Mouse (Mus musculus) bone marrow, adult 2 months (tissue): ENCODE data around the gene Gins3.

Source experiments
- CTCF ChIP-seq: fragments of 200-500 bp; IDR thresholded peaks from 2 replicates; pipeline ENCODE4 v1.5.1; 2011; ENCODE audit warnings: low read length, control low read depth; ENCODE audit not compliant: control insufficient read depth, insufficient read depth
- POLR2A ChIP-seq: fragments of 200-500 bp; IDR thresholded peaks from 2 replicates; pipeline ENCODE4 v1.6.1; 2011; ENCODE audit warnings: low read depth, mild to moderate bottlenecking, control low read depth, low read length, borderline replicate concordance; ENCODE audit not compliant: control insufficient read depth

DNA sequence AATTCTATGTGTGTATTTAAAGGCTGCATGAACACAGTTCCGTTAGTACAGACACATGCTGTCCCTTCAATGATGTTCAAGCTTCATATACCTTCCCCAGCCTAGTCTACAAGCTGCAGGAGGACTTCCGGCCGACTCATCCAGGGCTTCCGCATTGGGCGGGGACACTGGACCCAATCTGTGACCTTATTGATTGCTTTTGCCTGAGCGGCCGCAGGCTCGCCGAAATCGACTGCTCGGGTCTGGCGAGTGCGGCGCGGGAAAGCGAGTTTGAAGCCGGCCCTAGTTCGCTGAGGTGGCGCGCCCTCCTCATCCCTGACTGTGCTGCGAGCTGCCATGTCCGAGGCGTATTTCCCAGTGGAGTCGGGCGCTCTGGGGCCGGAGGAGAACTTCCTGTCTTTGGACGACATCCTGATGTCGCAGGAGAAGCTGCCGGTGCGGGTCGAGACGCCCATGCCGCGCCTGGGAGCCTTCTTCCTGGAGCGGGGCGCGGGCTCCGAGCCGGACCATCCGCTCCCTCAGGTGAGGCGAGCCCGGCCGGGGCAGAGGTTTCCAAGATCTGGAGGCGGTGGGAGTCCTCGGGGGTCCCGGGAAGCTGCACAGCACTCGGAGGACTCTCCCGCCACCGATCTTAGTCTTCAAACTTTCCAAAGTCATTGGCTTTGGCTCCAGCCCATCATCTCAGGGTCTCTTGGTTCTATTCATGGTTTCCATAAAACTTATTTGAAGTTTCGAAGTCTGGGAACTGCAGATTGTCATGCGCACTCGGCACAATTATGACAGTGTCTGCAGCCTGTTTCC, at the start of gene Gins3:
- TF ChIP-seq CTCF: no peak
- TF ChIP-seq POLR2A: peak; percentile 57; the same call in 1 of the 2 replicates
